Mouse (Mus musculus): ENCODE measurements around the gene Kdsr. TPM values are rescaled to one million over a fixed set of nuclear protein-coding genes. Genes with fewer than 3 reads are reported as not detected.

Kdsr gene
- polyA plus RNA-seq, 1 experiment: 52.5 TPM

GRCm38 (mm10) chr1:106707036-106707880 lies 52.3 kb downstream of the Kdsr start:
- TF ChIP-seq EP300 (IDR thresholded peaks at IDR 0.05; ENCODE audit: insufficient read depth, low read depth, low read length): no peak
- TF ChIP-seq CTCF (IDR thresholded peaks at IDR 0.05; ENCODE audit: low read depth, low read length): no peak
- TF ChIP-seq POLR2A (IDR thresholded peaks at IDR 0.05; ENCODE audit: insufficient read depth, low read length): no peak
- Histone ChIP-seq H3K9ac (ENCODE audit: low read depth, poor library complexity, severe bottlenecking) (no peak overlapping the region), H3K4me1 (ENCODE audit: control insufficient read depth, insufficient read depth, low read length) (no peaks in the 10 kb centered on the region), H3K9me3 (replicated peaks; ENCODE audit: control insufficient read depth, insufficient read depth, low read length, poor library complexity, severe bottlenecking) (no peaks in the 10 kb centered on the region), H3K27me3 (ENCODE audit: control insufficient read depth, insufficient read depth, low read length, poor library complexity, severe bottlenecking) (peaks cover 2% of the 10 kb centered on the region; the same call in 1 of the 2 replicates), H3K36me3 (ENCODE audit: control insufficient read depth, insufficient read depth, low read length, poor library complexity, severe bottlenecking) (no peaks in the 10 kb centered on the region), H3K27ac (ENCODE audit: insufficient read depth, low read length) (no peak overlapping the region), H3K4me3 (ENCODE audit: low read depth, low read length) (no peak overlapping the region)

- Histone ChIP-seq H3K36me3 (ENCODE audit: control insufficient read depth, insufficient read depth, low read length, poor library complexity, severe bottlenecking) (no peaks in the 10 kb centered on the region), H3K9ac (ENCODE audit: low read depth, poor library complexity, severe bottlenecking) (no peak overlapping the region), H3K27ac (ENCODE audit: insufficient read depth, low read length) (no peak overlapping the region), H3K4me1 (ENCODE audit: control insufficient read depth, insufficient read depth, low read length) (no peaks in the 10 kb centered on the region), H3K27me3 (ENCODE audit: control insufficient read depth, insufficient read depth, low read length, poor library complexity, severe bottlenecking) (peaks cover 2% of the 10 kb centered on the region; the same call in 1 of the 2 replicates), H3K9me3 (replicated peaks; ENCODE audit: control insufficient read depth, insufficient read depth, low read length, poor library complexity, severe bottlenecking) (no peaks in the 10 kb centered on the region), H3K4me3 (ENCODE audit: low read depth, low read length) (no peak overlapping the region)
- TF ChIP-seq POLR2A (IDR thresholded peaks at IDR 0.05; ENCODE audit: insufficient read depth, low read length): no peak
- TF ChIP-seq CTCF (IDR thresholded peaks at IDR 0.05; ENCODE audit: low read depth, low read length): no peak
- no peak for TF ChIP-seq EP300 (IDR thresholded peaks at IDR 0.05; ENCODE audit: insufficient read depth, low read depth, low read length)
Observed at GRCm38 (mm10) chr1:106703183-106703582, 56.3 kb downstream of the Kdsr start.

GRCm38 (mm10) chr1:106702471-106703175 lies 56.9 kb downstream of the Kdsr start:
- Histone ChIP-seq H3K27ac (ENCODE audit: insufficient read depth, low read length) (no peak overlapping the region), H3K9me3 (replicated peaks; ENCODE audit: control insufficient read depth, insufficient read depth, low read length, poor library complexity, severe bottlenecking) (no peaks in the 10 kb centered on the region), H3K4me3 (ENCODE audit: low read depth, low read length) (no peak overlapping the region), H3K9ac (ENCODE audit: low read depth, poor library complexity, severe bottlenecking) (no peak overlapping the region), H3K36me3 (ENCODE audit: control insufficient read depth, insufficient read depth, low read length, poor library complexity, severe bottlenecking) (no peaks in the 10 kb centered on the region), H3K27me3 (ENCODE audit: control insufficient read depth, insufficient read depth, low read length, poor library complexity, severe bottlenecking) (peaks cover 2% of the 10 kb centered on the region; the same call in 1 of the 2 replicates), H3K4me1 (ENCODE audit: control insufficient read depth, insufficient read depth, low read length) (no peaks in the 10 kb centered on the region)
- TF ChIP-seq POLR2A (IDR thresholded peaks at IDR 0.05; ENCODE audit: insufficient read depth, low read length): no peak
- no peak for TF ChIP-seq EP300 (IDR thresholded peaks at IDR 0.05; ENCODE audit: insufficient read depth, low read depth, low read length)
- no peak for TF ChIP-seq CTCF (IDR thresholded peaks at IDR 0.05; ENCODE audit: low read depth, low read length)

GRCm38 (mm10) chr1:106700520-106701114 lies 58.9 kb downstream of the Kdsr start:
- Histone ChIP-seq H3K27me3 (ENCODE audit: control insufficient read depth, insufficient read depth, low read length, poor library complexity, severe bottlenecking) (peaks cover 2% of the 10 kb centered on the region; the same call in 1 of the 2 replicates), H3K4me1 (ENCODE audit: control insufficient read depth, insufficient read depth, low read length) (no peaks in the 10 kb centered on the region), H3K9ac (ENCODE audit: low read depth, poor library complexity, severe bottlenecking) (no peak overlapping the region), H3K9me3 (replicated peaks; ENCODE audit: control insufficient read depth, insufficient read depth, low read length, poor library complexity, severe bottlenecking) (no peaks in the 10 kb centered on the region), H3K27ac (ENCODE audit: insufficient read depth, low read length) (no peak overlapping the region), H3K4me3 (ENCODE audit: low read depth, low read length) (no peak overlapping the region), H3K36me3 (ENCODE audit: control insufficient read depth, insufficient read depth, low read length, poor library complexity, severe bottlenecking) (no peaks in the 10 kb centered on the region)
- TF ChIP-seq CTCF (IDR thresholded peaks at IDR 0.05; ENCODE audit: low read depth, low read length) (no peak), EP300 (IDR thresholded peaks at IDR 0.05; ENCODE audit: insufficient read depth, low read depth, low read length) (no peak), POLR2A (IDR thresholded peaks at IDR 0.05; ENCODE audit: insufficient read depth, low read length) (no peak)

- Histone ChIP-seq H3K9me3 (replicated peaks; ENCODE audit: control insufficient read depth, insufficient read depth, low read length, poor library complexity, severe bottlenecking) (no peaks in the 10 kb centered on the region), H3K36me3 (ENCODE audit: control insufficient read depth, insufficient read depth, low read length, poor library complexity, severe bottlenecking) (no peaks in the 10 kb centered on the region), H3K4me1 (ENCODE audit: control insufficient read depth, insufficient read depth, low read length) (no peaks in the 10 kb centered on the region), H3K9ac (ENCODE audit: low read depth, poor library complexity, severe bottlenecking) (no peak overlapping the region), H3K27me3 (ENCODE audit: control insufficient read depth, insufficient read depth, low read length, poor library complexity, severe bottlenecking) (no peaks in the 10 kb centered on the region), H3K27ac (ENCODE audit: insufficient read depth, low read length) (no peak overlapping the region), H3K4me3 (ENCODE audit: low read depth, low read length) (no peak overlapping the region)
- TF ChIP-seq EP300 (IDR thresholded peaks at IDR 0.05; ENCODE audit: insufficient read depth, low read depth, low read length) (no peak), POLR2A (IDR thresholded peaks at IDR 0.05; ENCODE audit: insufficient read depth, low read length) (no peak), CTCF (IDR thresholded peaks at IDR 0.05; ENCODE audit: low read depth, low read length) (no peak)
Observed at GRCm38 (mm10) chr1:106696472-106696871, 63.1 kb downstream of the Kdsr start.

Measured in ES-Bruce4 (cell line).